Mouse (Mus musculus) monocyte, adult 5-6 weeks (primary cell): ENCODE results near the gene Ndel1. TPM values are rescaled to one million over a fixed set of nuclear protein-coding genes. Genes with fewer than 3 reads are reported as not detected.

Experiments used
- ATAC-seq: fragments of 153-309, 156-312 bp; replicated peaks from 2 replicates; pipeline ENCODE4 v1.8.0; 2017; ENCODE audit warnings: mild to moderate bottlenecking; ENCODE audit not compliant: low TSS enrichment, insufficient number of reproducible peaks, severe bottlenecking, poor library complexity, low FRiP score
- total RNA-seq: library from RNA; stranded (forward); fragments of 200-1000, 200-491, 200-594 nt; gene quantifications from 3 replicates; pipeline ENCODE4 v1.2.3, GENCODE M21; 2017

Ndel1 gene
- 152 to 252 TPM (median 234 TPM) in 3 replicates for total RNA-seq

DNA sequence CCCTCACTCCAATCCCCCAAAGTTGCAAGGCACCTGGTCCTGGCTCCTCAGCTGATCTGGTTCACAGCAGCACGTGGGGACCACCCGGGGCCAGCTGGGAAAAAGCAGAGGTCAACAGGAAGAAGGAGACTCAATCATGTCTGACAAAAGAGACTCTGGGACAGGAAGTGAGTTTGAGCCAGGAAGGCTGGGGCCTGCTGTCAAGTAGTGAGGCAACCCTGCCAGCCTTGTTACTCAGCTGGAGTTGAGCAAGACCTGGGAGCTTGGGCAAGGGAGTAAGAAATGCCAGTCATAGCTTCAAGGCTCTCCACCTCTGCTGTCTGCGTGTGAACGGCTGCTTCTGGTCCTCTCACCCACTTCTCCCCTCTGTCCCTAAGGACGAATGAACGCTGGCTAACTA lies at the start of gene Ndel1:
Gene Ndel1, minus strand, starts transcription at position 111 of the 400 bp plus-strand sequence.
- ATAC-seq: peak; percentile 95

DNA sequence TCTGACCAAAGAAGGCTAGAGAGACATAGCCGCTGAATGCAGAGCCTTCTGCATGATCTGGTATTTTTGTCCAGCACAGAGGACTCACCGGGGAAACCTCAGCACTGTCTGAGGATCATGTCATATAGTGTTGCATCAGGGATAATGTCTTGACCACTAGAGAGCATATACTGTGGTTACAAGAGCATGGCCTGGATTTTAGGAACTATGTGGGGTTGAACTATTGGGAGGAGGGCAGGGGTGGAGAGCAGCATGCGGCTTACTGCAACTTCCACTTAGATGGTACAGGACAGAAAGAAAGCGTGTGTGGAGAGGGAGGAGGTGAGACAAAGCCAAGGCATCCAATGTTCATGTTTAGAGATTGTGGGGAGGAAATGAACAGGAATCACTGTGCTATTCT lies 42.9 kb upstream of the Ndel1 start:
- ATAC-seq: no peak; the same call in 1 of the 2 replicates

DNA sequence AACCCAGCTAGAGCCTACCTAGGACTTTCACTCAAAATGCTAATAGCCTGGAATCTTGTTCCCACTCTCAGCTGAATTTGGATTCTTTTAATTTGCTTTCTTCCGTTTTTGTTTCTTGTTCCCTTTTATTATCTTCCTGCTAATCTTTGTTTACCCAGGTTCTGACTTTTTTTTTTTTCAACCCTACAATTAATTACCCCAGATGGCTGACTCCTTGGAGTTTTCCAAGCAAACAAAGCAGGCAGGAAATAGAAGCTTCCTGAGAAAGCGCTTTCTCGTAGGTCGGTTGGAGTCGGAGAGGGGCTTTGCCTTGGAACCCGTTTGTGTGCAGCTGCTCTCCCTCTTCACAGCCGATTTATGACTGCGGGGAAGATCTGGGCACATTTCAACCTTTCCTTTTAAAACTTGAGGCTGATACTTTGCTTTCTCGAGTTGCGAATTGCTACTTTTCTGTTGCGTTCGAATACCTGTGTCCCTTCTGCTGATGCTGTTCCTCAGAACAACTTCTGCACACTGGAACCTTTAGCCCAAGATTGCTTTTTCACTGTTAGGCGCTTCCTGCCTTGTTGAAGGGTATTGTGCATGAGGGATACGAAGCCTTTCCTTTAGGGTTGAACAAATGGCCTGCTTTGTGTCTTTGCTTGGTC lies 40.0 kb upstream of the Ndel1 start:
- ATAC-seq: no peak

DNA sequence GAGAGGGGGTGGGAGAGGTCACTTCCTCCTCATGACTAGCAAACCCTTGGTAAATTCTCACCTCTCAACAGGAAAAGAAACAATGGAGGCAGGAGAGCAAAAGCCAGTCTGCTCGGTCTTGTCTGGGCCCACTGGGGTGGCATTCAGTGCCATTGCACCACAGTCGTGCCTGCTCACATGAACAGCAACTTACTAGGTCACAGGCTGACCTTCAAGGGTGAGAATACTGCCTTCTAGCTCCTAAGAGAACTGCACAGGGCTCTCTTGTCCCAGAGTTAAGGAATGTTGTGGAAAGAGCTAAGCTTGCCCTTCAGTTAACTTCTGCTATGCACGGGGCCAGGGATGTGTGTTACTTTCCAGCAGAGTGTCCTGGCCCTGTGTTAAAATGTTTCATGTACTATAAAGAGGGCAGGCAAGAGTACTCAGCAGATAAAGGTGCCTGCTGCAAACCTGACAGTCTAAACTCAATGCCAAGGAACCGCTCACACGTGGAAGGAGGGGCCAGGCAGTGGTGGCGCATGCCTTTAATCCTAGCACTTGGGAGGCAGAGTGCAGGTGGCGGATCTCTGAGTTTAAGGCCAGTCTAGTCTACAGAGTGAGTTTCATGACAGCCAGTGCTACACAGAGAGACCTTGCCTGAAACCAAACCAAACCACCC lies 37.3 kb upstream of the Ndel1 start:
- ATAC-seq: no peak; the same call in 1 of the 2 replicates

DNA sequence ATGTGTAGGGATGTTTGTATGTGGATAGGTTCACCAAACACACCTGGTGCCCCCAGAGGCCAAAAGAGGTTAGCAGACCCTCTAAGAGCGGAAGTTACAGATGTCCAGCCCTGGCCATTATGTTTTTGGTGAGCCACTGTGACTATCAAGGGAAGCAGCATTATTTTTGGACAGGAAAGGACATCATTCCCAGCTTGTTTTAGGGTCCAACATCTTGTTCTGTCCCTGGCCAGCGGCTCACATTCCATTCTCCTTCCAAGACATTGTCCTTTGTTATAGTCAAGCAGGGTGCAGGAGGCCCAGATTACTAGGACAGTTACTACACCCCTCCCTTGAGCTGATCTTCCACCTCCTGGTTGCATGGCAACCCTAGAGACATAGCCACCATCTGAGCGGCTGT lies 35.6 kb upstream of the Ndel1 start:
- no peak for ATAC-seq

DNA sequence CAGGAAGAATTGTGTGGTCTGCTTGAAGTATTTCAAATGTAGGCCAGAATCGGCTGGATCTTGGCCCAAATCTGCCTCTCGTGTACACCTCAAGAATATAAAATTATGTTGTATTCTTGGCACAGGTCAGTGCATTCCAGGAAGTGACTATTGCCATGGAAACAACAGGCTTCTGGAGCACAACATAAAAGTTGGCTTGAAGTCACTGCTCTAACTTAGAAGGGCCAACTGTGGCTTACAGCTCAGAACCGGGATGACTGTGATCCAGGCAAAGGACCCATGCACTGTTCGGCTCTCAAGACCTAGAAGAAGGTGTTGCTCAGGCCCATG lies 34.8 kb upstream of the Ndel1 start:
- no peak for ATAC-seq

DNA sequence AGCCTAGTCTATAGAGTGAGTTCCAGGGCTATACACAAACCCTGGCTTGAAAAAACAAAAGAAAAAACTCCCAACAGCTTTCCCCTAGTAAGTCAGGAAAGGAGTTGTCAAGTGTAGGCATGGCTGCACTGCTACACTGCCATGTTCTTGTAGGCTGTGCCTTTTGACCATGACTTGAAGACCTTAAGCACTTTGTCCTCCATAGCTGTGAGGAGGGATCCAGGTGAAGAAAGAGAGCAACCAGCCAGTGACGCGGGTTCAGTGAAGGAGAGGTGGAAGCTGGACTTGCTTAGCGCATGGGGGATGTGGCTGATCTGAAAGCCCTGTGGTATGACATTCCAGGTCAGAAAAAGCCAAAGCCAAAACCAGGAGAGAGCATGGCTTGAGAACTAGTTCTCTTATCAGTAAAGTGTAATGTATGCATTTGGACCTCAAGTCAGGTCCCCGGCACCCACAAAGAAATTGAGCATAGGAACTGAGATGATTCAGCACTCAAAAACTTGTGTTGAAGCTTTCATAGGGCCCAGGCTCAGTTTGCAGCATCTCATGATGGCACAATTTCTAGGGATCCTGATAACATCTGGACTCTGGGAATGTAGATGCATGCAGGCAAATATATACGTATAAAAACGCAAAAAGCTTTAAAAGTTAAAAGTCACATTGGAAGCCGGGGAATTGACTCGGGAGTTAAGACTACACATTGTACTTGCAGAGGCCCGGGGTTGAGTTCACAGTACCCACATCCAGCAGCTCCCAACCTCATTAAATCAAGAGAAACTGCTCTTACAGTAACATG lies 34.2 kb upstream of the Ndel1 start:
- no peak for ATAC-seq

DNA sequence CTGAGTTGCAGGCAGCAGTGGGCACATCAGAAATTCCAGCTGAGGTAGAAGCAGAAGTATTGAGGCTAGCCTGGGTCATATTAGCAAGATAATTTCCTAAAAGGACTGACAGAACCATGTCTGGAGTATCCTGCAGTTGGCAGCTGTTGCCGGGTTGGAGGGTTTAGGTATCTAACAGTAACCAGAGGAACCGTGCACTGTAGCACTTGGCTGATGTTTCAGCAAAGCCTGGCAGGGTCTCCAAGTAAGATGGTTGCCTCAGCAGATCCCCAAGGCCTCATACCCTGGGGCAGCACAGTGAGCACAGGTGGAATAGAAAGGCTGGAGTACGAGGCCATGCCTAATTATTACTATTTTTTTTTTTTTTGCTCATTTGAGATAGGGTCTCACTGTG lies 33.5 kb upstream of the Ndel1 start:
- no peak for ATAC-seq

DNA sequence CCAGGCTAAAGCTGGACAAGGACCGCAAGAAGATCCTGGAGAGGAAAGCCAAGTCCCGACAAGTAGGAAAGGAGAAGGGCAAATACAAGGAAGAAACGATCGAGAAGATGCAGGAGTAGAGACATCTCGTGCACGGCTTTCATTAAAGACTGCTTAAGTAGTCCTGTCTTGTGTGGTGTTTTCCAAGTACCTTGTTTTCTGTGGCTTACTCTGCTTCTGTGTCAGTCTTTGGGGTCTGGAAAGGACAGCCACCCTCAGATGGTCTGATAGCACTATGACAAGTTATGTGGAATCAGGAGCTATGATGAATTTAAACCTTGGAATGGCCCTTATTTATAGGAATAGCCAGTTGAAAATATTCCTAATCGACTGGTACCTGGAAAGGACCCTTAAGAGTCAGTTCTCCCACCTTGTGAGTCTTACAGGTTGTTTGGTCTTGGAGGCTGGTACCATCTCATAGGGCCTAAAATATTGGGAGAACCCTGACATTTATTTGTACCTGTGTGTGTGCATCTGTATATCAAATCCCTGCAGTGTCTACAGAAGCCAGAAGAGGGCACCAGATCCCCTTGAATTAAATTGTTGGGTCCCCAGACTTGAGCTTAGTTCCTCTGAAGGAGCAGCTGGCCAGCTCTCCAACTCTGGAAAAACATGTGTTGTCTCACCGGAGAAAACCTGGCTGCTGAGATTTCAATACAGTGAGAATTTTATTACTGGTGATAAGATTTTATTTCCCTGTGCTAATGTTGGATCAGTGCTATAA lies 32.9 kb upstream of the Ndel1 start:
- ATAC-seq: no peak

DNA sequence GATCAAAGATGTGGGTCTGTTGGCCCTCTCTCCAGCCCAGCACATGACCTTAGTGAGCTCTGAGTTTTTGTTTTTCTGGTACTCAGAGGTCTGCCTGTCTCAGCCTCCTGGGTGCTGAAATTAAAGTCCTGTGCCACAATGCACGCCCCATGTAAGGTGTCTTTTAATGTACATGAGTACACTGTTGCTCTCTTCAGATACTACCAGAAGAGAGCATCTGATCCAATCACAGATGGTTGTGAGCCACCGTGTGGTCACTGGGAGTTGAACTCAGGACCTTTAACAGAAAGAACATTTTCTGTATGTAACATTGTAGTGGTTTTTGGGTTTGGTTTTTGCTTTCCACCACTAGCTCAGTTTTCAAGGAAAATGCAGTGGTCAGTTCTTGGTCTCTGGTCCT lies 32.1 kb upstream of the Ndel1 start:
- ATAC-seq: no peak

DNA sequence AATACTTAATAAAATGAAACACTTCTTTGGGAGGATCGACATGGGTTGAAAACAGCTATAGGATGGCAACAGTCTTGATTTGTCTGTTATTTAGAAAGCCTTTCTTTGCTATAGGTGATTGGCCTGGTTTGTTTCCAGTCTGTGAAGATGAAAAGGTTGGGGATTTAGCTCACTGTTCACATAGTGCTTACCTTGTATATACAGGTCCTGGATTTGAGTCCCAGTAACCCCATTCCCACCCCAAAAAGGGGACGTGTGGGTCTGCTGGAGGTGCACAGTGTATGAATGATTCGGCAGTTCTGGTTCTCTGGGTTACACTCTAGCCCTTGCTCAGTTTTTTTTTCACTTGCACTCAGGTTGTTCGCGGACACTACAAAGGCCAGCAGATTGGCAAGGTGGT lies 31.2 kb upstream of the Ndel1 start:
- ATAC-seq: no peak

DNA sequence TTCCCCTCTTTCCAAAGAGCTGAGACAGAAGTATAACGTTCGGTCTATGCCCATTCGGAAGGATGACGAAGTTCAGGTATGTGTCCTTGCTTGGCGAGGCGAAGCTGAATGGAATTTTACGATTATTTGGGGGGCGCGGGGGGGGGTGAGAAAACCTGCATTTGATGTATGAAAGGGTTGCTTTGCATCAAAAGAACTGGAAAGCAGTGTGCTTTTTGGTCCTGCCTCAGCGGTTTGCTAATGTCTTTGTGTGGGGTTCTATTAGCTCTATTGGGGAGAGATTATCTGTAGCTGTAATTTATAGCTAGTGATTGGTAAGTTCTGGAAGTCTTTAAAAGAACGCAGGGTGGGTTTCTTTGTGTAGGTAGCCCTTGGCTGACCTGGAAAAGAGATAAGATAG lies 30.7 kb upstream of the Ndel1 start:
- no peak for ATAC-seq

DNA sequence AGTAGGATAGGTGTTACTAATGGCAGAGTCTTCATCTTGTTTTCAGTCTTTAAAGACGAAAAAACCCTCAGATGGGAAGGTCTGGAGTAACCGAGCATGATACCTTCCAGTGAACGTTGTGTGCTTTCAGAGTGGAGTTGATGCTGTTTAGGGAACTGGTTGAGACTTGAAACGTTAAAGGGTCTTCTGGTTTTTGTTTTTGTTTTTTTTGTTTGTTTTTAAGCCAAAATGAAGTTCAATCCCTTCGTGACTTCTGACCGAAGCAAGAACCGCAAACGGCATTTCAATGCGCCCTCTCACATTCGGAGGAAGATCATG lies 30.3 kb upstream of the Ndel1 start:
- no peak for ATAC-seq

DNA sequence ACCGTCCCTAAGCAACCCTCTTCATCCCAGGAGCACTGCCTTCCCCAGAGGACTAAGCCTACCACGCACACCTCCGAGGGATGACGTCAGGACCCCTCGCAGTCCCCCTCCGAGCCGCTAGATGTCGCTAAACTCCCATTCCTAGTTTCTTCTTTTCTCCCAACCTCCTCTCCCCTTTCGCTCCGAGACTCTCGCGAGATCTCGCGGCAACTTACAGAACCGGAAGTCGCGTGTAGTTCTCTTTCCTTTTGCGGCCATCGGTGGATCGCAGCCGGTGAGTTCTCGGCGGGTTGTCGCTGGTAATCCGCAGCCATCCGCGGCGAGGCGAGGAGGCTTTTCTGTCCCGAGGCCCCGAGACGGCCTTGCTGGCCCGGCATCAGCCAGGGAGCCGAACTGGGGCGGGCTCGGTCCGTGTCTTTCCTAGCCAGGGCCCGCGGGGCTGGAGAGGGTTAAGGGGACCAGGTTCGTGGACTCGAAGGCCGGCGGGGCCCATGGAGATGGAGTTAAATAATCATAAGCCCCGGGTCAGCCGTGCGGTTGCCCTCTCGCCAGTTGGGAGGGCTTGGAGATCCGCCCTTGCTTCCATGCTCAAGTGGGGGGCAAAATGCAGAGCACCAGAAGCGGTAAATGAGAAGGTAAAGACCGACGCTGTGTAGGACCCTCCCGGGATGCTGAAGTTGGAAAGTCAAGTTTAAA lies 29.8 kb upstream of the Ndel1 start, which contains the start of gene Rpl26:
Gene Rpl26, plus strand, starts transcription at position 233 of the 696 bp plus-strand sequence.
- peak; percentile 95 for ATAC-seq

DNA sequence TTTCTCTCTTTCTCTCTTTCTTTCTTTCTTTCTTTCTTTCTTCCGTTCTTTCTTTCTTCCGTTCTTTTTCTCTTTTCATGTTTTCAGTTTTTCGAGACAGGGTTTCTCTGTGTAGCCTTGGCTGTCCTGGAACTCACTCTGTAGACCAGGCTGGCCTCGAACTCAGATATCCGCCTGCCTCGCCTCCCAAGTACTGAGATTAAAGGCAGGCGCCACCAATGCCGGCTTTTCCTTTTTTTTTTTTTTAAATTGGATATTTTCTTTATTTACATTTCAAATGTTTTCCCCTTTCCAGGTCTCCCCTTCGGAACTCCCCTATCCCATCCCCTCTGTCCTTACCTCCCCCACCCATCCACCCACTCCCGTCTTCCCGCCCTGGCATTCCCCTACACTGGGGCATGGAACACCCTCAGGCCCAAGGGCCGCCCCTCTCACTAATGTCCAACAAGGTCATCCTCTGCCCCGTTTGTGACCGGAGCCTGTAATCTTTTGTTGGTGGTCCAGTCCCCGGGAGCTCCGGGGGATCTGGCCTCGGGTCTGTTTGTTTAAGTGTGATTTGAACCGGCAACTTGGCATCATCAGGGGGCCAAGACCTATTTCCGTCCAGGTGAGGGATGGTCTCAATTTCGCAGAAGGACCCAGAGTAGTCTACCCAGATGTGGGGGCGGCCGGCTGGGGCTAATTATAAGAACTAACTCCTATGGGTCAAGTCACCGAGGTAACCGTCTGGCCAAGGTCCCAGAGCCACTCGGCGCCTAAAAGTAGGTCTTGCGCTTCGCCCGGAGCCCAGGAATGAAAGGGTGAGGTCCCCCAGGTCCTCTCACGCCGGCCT lies 29.1 kb upstream of the Ndel1 start:
- no peak; the same call in 1 of the 2 replicates for ATAC-seq

DNA sequence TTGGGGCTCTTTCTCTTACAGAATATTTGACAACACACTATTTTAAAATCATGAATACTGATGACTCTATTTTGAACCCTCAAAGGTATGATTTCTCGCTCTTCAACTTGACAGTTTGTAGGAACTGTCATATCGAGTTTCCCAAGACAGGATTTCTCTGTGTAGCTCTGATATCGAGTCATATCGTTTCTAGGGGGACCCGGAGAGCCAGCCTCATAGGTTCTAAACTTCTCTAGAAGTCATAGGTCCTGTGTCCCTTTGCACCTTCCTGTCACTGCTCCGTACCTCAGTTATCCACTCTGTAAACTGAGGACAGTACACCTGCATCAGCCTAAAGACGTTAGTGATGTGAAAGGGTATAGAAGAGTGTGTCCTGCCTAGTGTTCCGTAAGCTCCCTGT lies 28.2 kb upstream of the Ndel1 start:
- ATAC-seq: no peak

DNA sequence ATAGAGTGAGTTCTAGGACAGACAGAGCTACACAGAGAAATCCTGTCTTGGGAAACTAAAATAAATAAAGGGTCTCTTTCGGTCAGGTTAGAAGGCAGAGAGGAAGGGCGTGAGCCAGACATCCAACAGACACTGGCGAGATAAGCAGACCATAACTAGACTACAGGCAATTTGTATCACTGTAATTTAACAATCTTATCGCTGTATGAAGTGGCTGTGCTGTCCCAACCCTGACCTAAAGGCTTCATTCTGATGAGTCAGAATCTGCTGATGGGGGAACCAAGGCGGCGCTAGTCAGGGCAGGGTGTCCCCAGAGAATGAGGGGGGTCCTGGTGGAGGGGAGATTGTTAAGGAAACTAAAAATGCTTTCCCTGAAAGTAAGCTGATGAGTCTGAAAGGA lies 27.1 kb upstream of the Ndel1 start:
- ATAC-seq: no peak

DNA sequence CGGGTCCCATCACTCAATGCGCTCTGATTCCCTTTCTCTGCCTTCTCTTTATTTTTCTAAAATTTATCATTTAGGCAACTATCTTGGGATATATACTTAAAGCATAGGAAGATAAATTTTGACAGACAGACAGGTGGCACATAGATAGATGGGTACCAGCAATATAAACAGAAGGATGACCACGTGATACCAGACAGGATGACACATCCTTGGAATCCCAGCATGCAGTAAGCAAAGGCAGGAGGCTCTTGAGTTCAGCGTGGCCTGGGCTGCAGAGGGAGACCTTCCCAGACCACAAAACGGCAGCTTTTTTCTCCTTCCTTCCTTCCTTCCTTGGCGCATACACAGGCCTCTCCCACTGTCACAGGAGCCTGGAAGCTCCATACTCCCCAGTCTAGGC lies 26.2 kb upstream of the Ndel1 start:
- no peak for ATAC-seq
